Mouse (Mus musculus) MEL (cell line): ENCODE results near the gene Trit1. TPM values are rescaled to one million over a fixed set of nuclear protein-coding genes. Genes with fewer than 3 reads are reported as not detected.

ENCODE experiments used
- DNase-seq: peaks from one replicate; pipeline ENCODE4 v3.0.0; 2011; ENCODE audit warnings: low read depth, low spot score
- H3K27ac ChIP-seq: 2 replicates; pipeline ENCODE4 v1.5.1; 2012; ENCODE audit warnings: low read depth, mild to moderate bottlenecking, control low read depth, low read length, moderate library complexity; ENCODE audit not compliant: control insufficient read depth
- H3K27me3 ChIP-seq, 2 experiments: fragments of 150-350 bp in 1 of 2; sonication (generic) in 1 of 2; 2 replicates each; pipeline ENCODE4 v1.6.1; 2012; ENCODE audit warnings: low read length in 2 of 2, mild to moderate bottlenecking in 2 of 2, improper control_type of control experiment in 1 of 2, moderate library complexity in 1 of 2; ENCODE audit not compliant: insufficient read depth in 2 of 2, control insufficient read depth in 1 of 2
- H3K36me3 ChIP-seq, 2 experiments: 2 replicates each; pipeline ENCODE4 v1.6.1; 2012 to 2014; ENCODE audit warnings: low read length in 2 of 2, improper control_type of control experiment in 1 of 2, inconsistent platforms in 1 of 2, mild to moderate bottlenecking in 1 of 2; ENCODE audit not compliant: insufficient read depth in 2 of 2, control insufficient read depth in 1 of 2
- H3K4me1 ChIP-seq, 2 experiments: fragments of 150-350 bp in 1 of 2; sonication (generic) in 1 of 2; 2 replicates each; pipeline ENCODE4 v1.6.1; 2012; ENCODE audit warnings: low read length in 2 of 2, improper control_type of control experiment in 1 of 2, mild to moderate bottlenecking in 1 of 2; ENCODE audit not compliant: insufficient read depth in 2 of 2, control insufficient read depth in 1 of 2
- H3K4me3 ChIP-seq, 2 experiments: fragments of 150-350 bp in 1 of 2; sonication (generic) in 1 of 2; 2 replicates each; pipeline ENCODE4 v1.5.1; 2012; ENCODE audit warnings: low read depth in 2 of 2, low read length in 2 of 2, mild to moderate bottlenecking in 2 of 2, moderate library complexity in 2 of 2, control low read depth in 1 of 2, improper control_type of control experiment in 1 of 2; ENCODE audit not compliant: control insufficient read depth in 1 of 2, insufficient read depth in 1 of 2
- H3K79me2 ChIP-seq: 2 replicates; pipeline ENCODE4 v1.6.1; 2012; ENCODE audit warnings: mild to moderate bottlenecking, low read length, moderate library complexity; ENCODE audit not compliant: control insufficient read depth, poor library complexity, insufficient read depth
- H3K9ac ChIP-seq: 2 replicates; pipeline ENCODE4 v1.6.1; 2012; ENCODE audit warnings: low read depth, mild to moderate bottlenecking, control low read depth, low read length, moderate library complexity; ENCODE audit not compliant: control insufficient read depth, poor library complexity, severe bottlenecking
- H3K9me3 ChIP-seq: fragments of 150-350 bp; sonication (generic); replicated peaks from 2 replicates; pipeline ENCODE4 v1.6.1; 2012; ENCODE audit warnings: mild to moderate bottlenecking, low read length, improper control_type of control experiment, moderate library complexity; ENCODE audit not compliant: insufficient read depth
- BHLHE40 ChIP-seq: IDR thresholded peaks from 2 replicates; pipeline ENCODE4 v1.6.1; 2012; ENCODE audit warnings: low read depth, mild to moderate bottlenecking, inconsistent platforms, low read length, improper control_type of control experiment, borderline replicate concordance
- CHD1 ChIP-seq: IDR thresholded peaks from 2 replicates; pipeline ENCODE4 v1.6.1; 2012; ENCODE audit warnings: low read depth, mild to moderate bottlenecking, inconsistent platforms, low read length, improper control_type of control experiment
- CHD2 ChIP-seq: IDR thresholded peaks from 2 replicates; pipeline ENCODE4 v1.6.1; 2011; ENCODE audit warnings: low read length, improper control_type of control experiment
- CTCF ChIP-seq, 3 experiments: IDR thresholded peaks in 2 of 3; conservative IDR thresholded peaks in 1 of 3; 2 replicates each; pipeline ENCODE4 v1.5.1; 2011 to 2012; ENCODE audit warnings: low read length in 3 of 3, low read depth in 2 of 3, mild to moderate bottlenecking in 2 of 3, improper control_type of control experiment in 1 of 3, inconsistent platforms in 1 of 3, mixed read lengths in 1 of 3, moderate library complexity in 1 of 3; ENCODE audit not compliant: control insufficient read depth in 1 of 3, insufficient read depth in 1 of 3, poor library complexity in 1 of 3, severe bottlenecking in 1 of 3
- E2F4 ChIP-seq: IDR thresholded peaks from 2 replicates; pipeline ENCODE4 v1.6.1; 2011; ENCODE audit warnings: low read depth, low read length, improper control_type of control experiment, borderline replicate concordance
- ELF1 ChIP-seq: IDR thresholded peaks from 2 replicates; pipeline ENCODE4 v1.6.1; 2014; ENCODE audit warnings: low read depth, mild to moderate bottlenecking, inconsistent platforms, low read length, improper control_type of control experiment, moderate library complexity
- EP300 ChIP-seq, 2 experiments: IDR thresholded peaks; 2 replicates each; pipeline ENCODE4 v1.6.1; 2011; ENCODE audit warnings: improper control_type of control experiment in 2 of 2, low read length in 2 of 2, low read depth in 1 of 2, mild to moderate bottlenecking in 1 of 2
- ETS1 ChIP-seq: IDR thresholded peaks from 2 replicates; pipeline ENCODE4 v1.6.1; 2012; ENCODE audit warnings: low read depth, mild to moderate bottlenecking, inconsistent platforms, low read length, improper control_type of control experiment, moderate library complexity
- GABPA ChIP-seq: IDR thresholded peaks from 2 replicates; pipeline ENCODE4 v1.6.1; 2012; ENCODE audit warnings: low read depth, mild to moderate bottlenecking, inconsistent platforms, low read length, improper control_type of control experiment, moderate library complexity
- GATA1 ChIP-seq: IDR thresholded peaks from 2 replicates; pipeline ENCODE4 v1.6.1; 2011; ENCODE audit warnings: low read depth, low read length, improper control_type of control experiment
- HCFC1 ChIP-seq: IDR thresholded peaks from 2 replicates; pipeline ENCODE4 v1.6.1; 2012; ENCODE audit warnings: low read depth, mild to moderate bottlenecking, inconsistent platforms, low read length, improper control_type of control experiment, moderate library complexity
- JUND ChIP-seq: IDR thresholded peaks from 2 replicates; pipeline ENCODE4 v1.6.1; 2011; ENCODE audit warnings: low read depth, mild to moderate bottlenecking, improper control_type of control experiment, low read length
- KAT2A ChIP-seq: conservative IDR thresholded peaks from 2 replicates; pipeline ENCODE4 v1.6.1; 2012; ENCODE audit warnings: low read depth, low read length, improper control_type of control experiment, inconsistent platforms
- MAX ChIP-seq: IDR thresholded peaks from 2 replicates; pipeline ENCODE4 v1.6.1; 2011; ENCODE audit warnings: low read length, improper control_type of control experiment
- MAZ ChIP-seq: IDR thresholded peaks from 2 replicates; pipeline ENCODE4 v1.6.1; 2012; ENCODE audit warnings: low read depth, mild to moderate bottlenecking, inconsistent platforms, low read length, improper control_type of control experiment
- MEF2A ChIP-seq: IDR thresholded peaks from 2 replicates; pipeline ENCODE4 v1.6.1; 2014; ENCODE audit warnings: low read depth, mild to moderate bottlenecking, inconsistent platforms, low read length, improper control_type of control experiment; ENCODE audit not compliant: poor library complexity, insufficient replicate concordance, severe bottlenecking; ENCODE audit errors: extremely low read depth
- MXI1 ChIP-seq: IDR thresholded peaks from 2 replicates; pipeline ENCODE4 v1.6.1; 2011; ENCODE audit warnings: mild to moderate bottlenecking, low read depth, low read length, improper control_type of control experiment
- MYB ChIP-seq: IDR thresholded peaks from 2 replicates; pipeline ENCODE4 v1.6.1; 2011; ENCODE audit warnings: mild to moderate bottlenecking, low read depth, low read length, improper control_type of control experiment
- MYC ChIP-seq: IDR thresholded peaks from 2 replicates; pipeline ENCODE4 v1.6.1; 2011; ENCODE audit warnings: low read depth, mild to moderate bottlenecking, low read length, improper control_type of control experiment, moderate library complexity
- NELFE ChIP-seq: IDR thresholded peaks from 2 replicates; pipeline ENCODE4 v1.6.1; 2011; ENCODE audit warnings: low read depth, low read length, improper control_type of control experiment
- NRF1 ChIP-seq: IDR thresholded peaks from 2 replicates; pipeline ENCODE4 v1.6.1; 2014; ENCODE audit warnings: low read depth, mild to moderate bottlenecking, inconsistent platforms, low read length, improper control_type of control experiment, moderate library complexity; ENCODE audit not compliant: poor library complexity, insufficient read depth, severe bottlenecking
- POLR2A ChIP-seq, 2 experiments: IDR thresholded peaks; 2 replicates each; pipeline ENCODE4 v1.6.1; 2011 to 2012; ENCODE audit warnings: low read length in 2 of 2, mild to moderate bottlenecking in 2 of 2, control low read depth in 1 of 2, improper control_type of control experiment in 1 of 2, low read depth in 1 of 2, moderate library complexity in 1 of 2; ENCODE audit not compliant: control insufficient read depth in 1 of 2, insufficient read depth in 1 of 2, poor library complexity in 1 of 2
- POLR2AphosphoS2 ChIP-seq: IDR thresholded peaks from 2 replicates; pipeline ENCODE4 v1.6.1; 2011; ENCODE audit warnings: low read length, improper control_type of control experiment
- POLR2AphosphoS5 ChIP-seq: IDR thresholded peaks from 2 replicates; pipeline ENCODE4 v1.6.1; 2012; ENCODE audit warnings: low read depth, borderline replicate concordance, mild to moderate bottlenecking, inconsistent platforms, low read length, moderate library complexity, mixed read lengths
- RAD21 ChIP-seq: IDR thresholded peaks from 2 replicates; pipeline ENCODE4 v1.6.1; 2011; ENCODE audit warnings: mild to moderate bottlenecking, low read depth, low read length, improper control_type of control experiment
- RCOR1 ChIP-seq: IDR thresholded peaks from 2 replicates; pipeline ENCODE4 v1.6.1; 2012; ENCODE audit warnings: low read depth, mild to moderate bottlenecking, inconsistent platforms, low read length, improper control_type of control experiment
- SIN3A ChIP-seq: IDR thresholded peaks from 2 replicates; pipeline ENCODE4 v1.6.1; 2012; ENCODE audit warnings: low read length, improper control_type of control experiment, inconsistent platforms
- SMC3 ChIP-seq: IDR thresholded peaks from 2 replicates; pipeline ENCODE4 v1.6.1; 2011; ENCODE audit warnings: low read depth, low read length, improper control_type of control experiment
- TAL1 ChIP-seq: IDR thresholded peaks from 2 replicates; pipeline ENCODE4 v1.6.1; 2012; ENCODE audit warnings: mild to moderate bottlenecking, inconsistent platforms, low read length, moderate library complexity, mixed read lengths
- TBP ChIP-seq: IDR thresholded peaks from 2 replicates; pipeline ENCODE4 v1.8.0; 2011; ENCODE audit warnings: low read depth, low read length, improper control_type of control experiment
- TCF12 ChIP-seq: IDR thresholded peaks from 2 replicates; pipeline ENCODE4 v1.6.1; 2014; ENCODE audit warnings: low read depth, mild to moderate bottlenecking, inconsistent platforms, low read length, improper control_type of control experiment, moderate library complexity
- UBTF ChIP-seq: IDR thresholded peaks from 2 replicates; pipeline ENCODE4 v1.6.1; 2012; ENCODE audit warnings: low read depth, mild to moderate bottlenecking, inconsistent platforms, low read length, improper control_type of control experiment, moderate library complexity, borderline replicate concordance; ENCODE audit not compliant: insufficient read depth
- USF1 ChIP-seq: IDR thresholded peaks from 2 replicates; pipeline ENCODE4 v1.6.1; 2014; ENCODE audit warnings: low read depth, mild to moderate bottlenecking, inconsistent platforms, low read length, improper control_type of control experiment, moderate library complexity
- USF2 ChIP-seq, 2 experiments: IDR thresholded peaks; 2 replicates each; pipeline ENCODE4 v1.6.1; 2011 to 2012; ENCODE audit warnings: improper control_type of control experiment in 2 of 2, low read length in 2 of 2, borderline replicate concordance in 1 of 2, inconsistent platforms in 1 of 2, low read depth in 1 of 2, mild to moderate bottlenecking in 1 of 2; ENCODE audit not compliant: insufficient read depth in 1 of 2
- ZC3H11A ChIP-seq: IDR thresholded peaks from 2 replicates; pipeline ENCODE4 v1.6.1; 2012; ENCODE audit warnings: low read depth, mild to moderate bottlenecking, inconsistent platforms, low read length, improper control_type of control experiment
- ZKSCAN1 ChIP-seq: IDR thresholded peaks from 2 replicates; pipeline ENCODE4 v1.6.1; 2012; ENCODE audit warnings: low read depth, mild to moderate bottlenecking, inconsistent platforms, low read length, improper control_type of control experiment, moderate library complexity
- ZMIZ1 ChIP-seq: IDR thresholded peaks from 2 replicates; pipeline ENCODE4 v1.6.1; 2012; ENCODE audit warnings: low read depth, mild to moderate bottlenecking, inconsistent platforms, low read length, improper control_type of control experiment, moderate library complexity
- ZNF384 ChIP-seq: IDR thresholded peaks from 2 replicates; pipeline ENCODE4 v1.6.1; 2012; ENCODE audit warnings: low read depth, mild to moderate bottlenecking, inconsistent platforms, low read length, improper control_type of control experiment
- polyA plus RNA-seq, 2 experiments: library from polyadenylated mRNA; stranded (reverse) in 1 of 2; unstranded in 1 of 2; fragments of >175 nt in 1 of 2; fragments of >200 nt in 1 of 2; gene quantifications; 2 replicates each; pipeline versions ENCODE4 v1.2.1 to v1.2.4; 2012; ENCODE audit warnings: low replicate concordance in 2 of 2, low read depth in 1 of 2; ENCODE audit not compliant: insufficient read length in 2 of 2, insufficient read depth in 1 of 2, missing spikeins in 1 of 2
- total RNA-seq: library from RNA; depleted of rRNA; stranded (reverse); fragments of 300-350 nt; gene quantifications from 2 replicates; pipeline ENCODE4 v1.2.3, GENCODE M21; 2012

The Trit1 gene
- total and polyA plus RNA-seq, 3 experiments, result 17.9 to 19.6 TPM; not detected in 1

- Histone ChIP-seq H3K9me3 (no peaks in the 10 kb centered on the region), H3K9ac (peak overlapping the region; percentile 11; the same call in 1 of the 2 replicates), H3K27ac (peak overlapping the region; percentile 12; the same call in 1 of the 2 replicates), H3K27me3 (no peaks in the 10 kb centered on the region), H3K36me3 (peaks cover 0 to 10% of the 10 kb centered on the region in 2 experiments; a peak in 2 of 4 replicates), H3K4me1 (peaks cover 12 to 21% of the 10 kb centered on the region in 2 experiments), H3K4me3 (peak overlapping the region; percentile 8 to 55; a peak in 3 of 4 replicates), H3K79me2 (no peaks in the 10 kb centered on the region)
- peak; percentile 34 for DNase-seq
- TF ChIP-seq UBTF, result no peak
- no peak for TF ChIP-seq NRF1
- no peak for TF ChIP-seq USF1
- TF ChIP-seq MXI1, result no peak; the same call in 1 of the 2 replicates
- TF ChIP-seq KAT2A, result no peak
- no peak for TF ChIP-seq NELFE
- TF ChIP-seq POLR2A (IDR thresholded peaks at IDR 0.05; ENCODE audit: control insufficient read depth in 1 of 2, insufficient read depth in 1 of 2, low read depth in 1 of 2, low read length in 2 of 2, poor library complexity in 1 of 2), result no peak
- TF ChIP-seq CHD1, result no peak
- TF ChIP-seq USF2 (IDR thresholded peaks at IDR 0.05; ENCODE audit: borderline replicate concordance in 1 of 2, insufficient read depth in 1 of 2, low read depth in 1 of 2, low read length in 2 of 2), result no peak
- no peak for TF ChIP-seq MAZ
- no peak for TF ChIP-seq ZC3H11A
- TF ChIP-seq GABPA, result no peak
- no peak for TF ChIP-seq MYB
- no peak for TF ChIP-seq ZNF384
- peak; percentile 51 for TF ChIP-seq RCOR1
- no peak for TF ChIP-seq JUND
- TF ChIP-seq BHLHE40, result no peak
- no peak for TF ChIP-seq RAD21
- peak; percentile 13 to 55; a peak in 2 of 4 replicates for TF ChIP-seq EP300 (IDR thresholded peaks at IDR 0.05; ENCODE audit: low read depth in 1 of 2, low read length in 2 of 2)
- no peak for TF ChIP-seq MYC
- no peak for TF ChIP-seq MEF2A
- no peak for TF ChIP-seq POLR2AphosphoS2
- TF ChIP-seq CTCF (IDR thresholded peaks at IDR 0.05 in 2 of 3, conservative IDR thresholded peaks at IDR 0.05 in 1 of 3; ENCODE audit: control insufficient read depth in 1 of 3, insufficient read depth in 1 of 3, low read depth in 2 of 3, low read length in 3 of 3, poor library complexity in 1 of 3, severe bottlenecking in 1 of 3), result no peak
- no peak for TF ChIP-seq E2F4
- TF ChIP-seq ZMIZ1, result no peak
- TF ChIP-seq CHD2, result no peak
- TF ChIP-seq HCFC1, result no peak
- 0 out of 2 replicates have a peak, but pooled peaks have one; percentile 18 for TF ChIP-seq ELF1
- no peak for TF ChIP-seq MAX
- TF ChIP-seq GATA1, result peak; percentile 60
- no peak for TF ChIP-seq ZKSCAN1
- no peak for TF ChIP-seq SIN3A
- no peak for TF ChIP-seq POLR2AphosphoS5
- TF ChIP-seq SMC3, result no peak
- TF ChIP-seq TCF12, result peak; percentile 25; the same call in 1 of the 2 replicates
- no peak for TF ChIP-seq ETS1
- TF ChIP-seq TBP, result no peak
- no peak for TF ChIP-seq TAL1
Observed at GRCm38 (mm10) chr4:123068646-123069045, 52.2 kb downstream of the Trit1 start.
